Mouse (Mus musculus) liver, postnatal 0 days (tissue): ENCODE measurements around the gene Lmod1.

Source experiments
- CTCF ChIP-seq: sonication (generic); IDR thresholded peaks from 2 replicates; pipeline ENCODE4 v1.5.1; 2016; ENCODE audit warnings: antibody characterized with exemption, low read depth
- EP300 ChIP-seq: IDR thresholded peaks from 2 replicates; pipeline ENCODE4 v1.6.1; 2016; ENCODE audit warnings: antibody characterized with exemption, low read depth, mild to moderate bottlenecking

GRCm38 (mm10) chr1:135369415-135369814, 44.8 kb downstream of the Lmod1 start:
- TF ChIP-seq CTCF (no peak), EP300 (no peak)
